Mouse (Mus musculus): ENCODE measurements around the gene Top3a. TPM values are rescaled to one million over a fixed set of nuclear protein-coding genes. Genes with fewer than 3 reads are reported as not detected.

Gene Top3a
- 2.3 TPM for polyA plus RNA-seq (2014; fragmentation: Illumina TruSeq; extraction: RNeasy Lipid Tissue Mini Kit (QIAGEN cat#74804); ENCODE audit: low read depth, low replicate concordance)

DNA sequence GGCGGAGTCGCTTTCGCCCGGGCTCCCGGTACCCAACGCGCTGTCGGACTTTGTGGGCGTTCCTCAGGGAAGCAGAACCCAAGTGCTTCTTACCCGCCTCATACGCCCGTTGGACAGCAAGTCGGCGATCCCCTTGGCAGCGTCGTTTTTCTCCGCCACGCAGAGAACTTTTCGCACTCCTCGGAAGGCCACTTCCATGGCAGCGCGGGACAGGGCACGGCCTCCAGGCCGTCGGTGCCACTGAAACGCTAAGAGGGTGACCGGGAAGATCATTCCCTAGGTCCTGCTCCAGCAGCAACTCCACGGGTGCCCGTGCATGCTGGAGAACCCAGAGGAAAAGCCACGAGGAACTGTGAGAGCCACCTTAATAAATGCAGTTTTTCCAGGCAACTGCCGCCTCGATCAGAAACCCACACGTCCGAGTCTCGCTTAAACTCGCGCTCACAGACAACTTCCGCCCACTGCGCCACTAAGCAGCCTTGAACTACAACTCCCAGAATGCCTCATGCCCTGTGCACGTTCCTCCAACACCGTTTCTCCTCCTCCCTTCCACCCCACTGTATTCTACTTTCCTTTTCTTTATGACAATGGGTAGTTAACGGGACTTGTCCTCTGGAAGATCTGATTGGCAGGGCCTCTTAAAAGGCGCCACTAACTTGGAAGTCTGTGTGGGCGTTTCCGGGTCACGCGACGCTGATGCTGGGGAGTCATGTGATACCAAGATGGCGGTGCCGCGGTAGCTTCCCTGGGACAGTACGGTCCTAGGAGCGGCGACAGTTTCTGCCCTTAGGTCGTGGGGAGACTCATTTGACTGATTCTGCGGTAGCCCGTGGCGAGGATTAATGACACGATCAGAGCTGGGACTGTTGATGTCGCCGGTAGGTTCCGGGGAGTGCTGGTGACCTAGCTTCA, at the start of gene Top3a, which contains the start of gene Smcr8:
TSS of gene Top3a (minus strand) at position 537 of the 912 bp plus-strand sequence.
TSS of gene Smcr8 (plus strand) at position 696 of the 912 bp plus-strand sequence.

DNA sequence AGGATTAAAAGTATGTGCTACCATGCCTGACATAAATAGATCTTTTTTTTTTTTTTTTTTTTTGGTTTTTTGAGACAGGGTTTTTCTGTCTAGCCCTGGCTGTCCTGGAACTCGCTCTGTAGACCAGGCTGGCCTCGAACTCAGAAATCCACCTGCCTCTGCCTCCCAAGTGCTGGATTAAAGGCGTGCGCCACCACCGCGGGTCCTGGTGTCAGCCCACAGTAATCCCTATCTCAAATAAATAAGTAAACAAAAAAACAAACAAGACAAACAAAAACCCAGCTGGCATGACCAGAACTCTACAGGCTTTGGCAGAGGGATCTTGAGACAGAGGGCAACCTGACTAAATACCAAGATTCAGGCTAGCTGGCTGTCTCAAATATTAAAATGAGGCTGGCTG, 34.5 kb upstream of the Top3a start, which contains the start of gene Shmt1:
TSS of gene Shmt1 (minus strand) at position 101 of the 400 bp plus-strand sequence.

GRCm38 (mm10) chr11:60728260-60728761, 48.9 kb downstream of the Top3a start, which contains the start of gene Mief2:
Gene Mief2, plus strand, starts transcription at chr11:60728398.

GRCm38 (mm10) chr11:60726601-60727391, 50.4 kb downstream of the Top3a start, which contains the start of gene Flii:
Gene Flii, minus strand, starts transcription at chr11:60727263.

GRCm38 (mm10) chr11:60699524-60700075, 77.6 kb downstream of the Top3a start, which contains the start of gene Llgl1:
Gene Llgl1, plus strand, starts transcription at chr11:60699723.

Other genes starting within 250 kb of the Top3a start
- 79.5 TPM for gene Alkbh5, start 241.0 kb downstream of the Top3a start, polyA plus RNA-seq (2014; fragmentation: Illumina TruSeq; extraction: RNeasy Lipid Tissue Mini Kit (QIAGEN cat#74804); ENCODE audit: low read depth, low replicate concordance)
- 0.08 TPM for gene Llgl1, start 77.6 kb downstream of the Top3a start, polyA plus RNA-seq (2014; fragmentation: Illumina TruSeq; extraction: RNeasy Lipid Tissue Mini Kit (QIAGEN cat#74804); ENCODE audit: low read depth, low replicate concordance)
- gene Flii, start 50.1 kb downstream of the Top3a start, polyA plus RNA-seq (2014; fragmentation: Illumina TruSeq; extraction: RNeasy Lipid Tissue Mini Kit (QIAGEN cat#74804); ENCODE audit: low read depth, low replicate concordance): 3.8 TPM
- 0.49 TPM for gene Mief2, start 49.0 kb downstream of the Top3a start, polyA plus RNA-seq (2014; fragmentation: Illumina TruSeq; extraction: RNeasy Lipid Tissue Mini Kit (QIAGEN cat#74804); ENCODE audit: low read depth, low replicate concordance)
- 15.0 TPM for gene Smcr8, start 159 bp upstream of the Top3a start, polyA plus RNA-seq (2014; fragmentation: Illumina TruSeq; extraction: RNeasy Lipid Tissue Mini Kit (QIAGEN cat#74804); ENCODE audit: low read depth, low replicate concordance)
- 46.4 TPM for gene Shmt1, start 34.4 kb upstream of the Top3a start, polyA plus RNA-seq (2014; fragmentation: Illumina TruSeq; extraction: RNeasy Lipid Tissue Mini Kit (QIAGEN cat#74804); ENCODE audit: low read depth, low replicate concordance)
- gene Dhrs7b, start 53.3 kb upstream of the Top3a start, polyA plus RNA-seq (2014; fragmentation: Illumina TruSeq; extraction: RNeasy Lipid Tissue Mini Kit (QIAGEN cat#74804); ENCODE audit: low read depth, low replicate concordance): 3.2 TPM
- 11.4 TPM for gene Tmem11, start 101.9 kb upstream of the Top3a start, polyA plus RNA-seq (2014; fragmentation: Illumina TruSeq; extraction: RNeasy Lipid Tissue Mini Kit (QIAGEN cat#74804); ENCODE audit: low read depth, low replicate concordance)
- gene Natd1, start 137.4 kb upstream of the Top3a start, polyA plus RNA-seq (2014; fragmentation: Illumina TruSeq; extraction: RNeasy Lipid Tissue Mini Kit (QIAGEN cat#74804); ENCODE audit: low read depth, low replicate concordance): 2.3 TPM
- gene Map2k3, start 154.7 kb upstream of the Top3a start, polyA plus RNA-seq (2014; fragmentation: Illumina TruSeq; extraction: RNeasy Lipid Tissue Mini Kit (QIAGEN cat#74804); ENCODE audit: low read depth, low replicate concordance): 7.4 TPM
- gene Kcnj12, start 245.2 kb upstream of the Top3a start, polyA plus RNA-seq (2014; fragmentation: Illumina TruSeq; extraction: RNeasy Lipid Tissue Mini Kit (QIAGEN cat#74804); ENCODE audit: low read depth, low replicate concordance): 0.32 TPM